Mouse (Mus musculus): ENCODE data around the gene Pkd2l1. TPM values are rescaled to one million over a fixed set of nuclear protein-coding genes. Genes with fewer than 3 reads are reported as not detected.

Pkd2l1 gene
- not detected in 2 replicates for total RNA-seq (2021)
- long read RNA-seq, experiment 1: 0 reads
- long read RNA-seq, experiment 2: 0 reads

DNA sequence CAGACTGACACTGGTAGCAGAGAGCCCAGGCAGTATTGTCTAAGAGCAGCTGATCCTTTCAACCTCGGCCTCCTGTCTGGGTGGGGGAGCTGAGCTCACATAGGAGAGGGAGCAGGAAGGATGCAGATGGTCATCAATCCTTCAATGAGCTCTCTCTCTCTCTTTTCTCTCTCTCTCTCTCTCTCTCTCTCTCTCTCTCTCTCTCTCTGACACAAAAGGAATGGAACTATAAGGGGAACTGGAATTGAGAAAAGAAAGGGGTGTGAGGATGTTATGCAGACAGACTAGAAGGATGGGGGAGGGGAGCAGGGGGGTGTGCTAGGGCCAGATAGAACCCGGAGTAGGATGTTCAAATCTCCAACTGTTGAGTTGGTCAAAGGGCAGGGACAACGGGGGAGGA lies at the start of gene Pkd2l1:
Gene Pkd2l1, minus strand, starts transcription at position 101 of the 400 bp plus-strand sequence.
- DNase-seq: no peak

DNA sequence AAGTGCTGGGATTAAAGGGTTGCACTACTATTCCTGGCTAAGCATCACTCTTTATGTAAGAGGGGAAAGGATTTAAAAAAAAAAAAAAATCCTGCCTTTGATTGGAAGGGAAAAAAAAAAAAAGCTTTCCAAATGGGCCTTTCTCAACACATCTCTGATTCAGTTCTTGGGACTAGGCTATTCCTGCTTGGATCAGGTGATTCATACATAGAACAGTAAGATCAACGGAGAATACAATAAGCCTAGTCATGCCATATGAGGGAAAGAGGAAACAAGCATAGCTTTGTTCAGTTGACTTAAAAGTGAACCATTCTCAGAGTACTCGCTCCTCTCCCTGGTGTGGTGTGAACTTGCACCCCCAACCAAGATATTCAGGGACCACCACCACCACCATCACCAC lies 46.7 kb upstream of the Pkd2l1 start:
- no peak for DNase-seq

DNA sequence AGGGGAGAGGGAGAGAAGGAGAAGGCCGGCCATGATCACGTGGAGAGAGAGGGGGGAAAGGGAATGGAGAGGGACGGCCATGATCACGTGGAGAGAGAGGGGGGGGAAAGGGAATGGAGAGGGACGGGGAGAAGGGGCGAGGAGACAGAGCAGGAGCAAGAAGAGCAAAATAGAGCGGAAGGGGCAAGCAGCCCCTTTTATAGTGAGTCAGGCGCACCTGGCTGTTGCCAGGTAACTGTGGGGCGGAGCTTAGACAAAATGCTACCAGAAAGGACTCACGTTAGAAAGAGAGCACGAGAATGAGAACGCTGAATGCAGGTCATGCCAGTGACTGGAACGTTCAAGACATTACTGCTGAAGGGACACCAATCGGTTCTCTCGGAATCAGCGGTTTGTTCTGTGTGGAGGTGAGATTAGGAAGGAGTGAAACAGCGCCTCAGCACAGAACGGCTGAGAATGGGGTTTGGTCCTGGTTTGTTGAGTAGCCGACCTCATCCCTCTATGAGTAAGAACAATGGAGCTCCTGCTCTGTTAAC lies 45.3 kb upstream of the Pkd2l1 start:
- DNase-seq: no peak

GRCm38 (mm10) chr19:44231608-44232151 lies 39.4 kb upstream of the Pkd2l1 start:
- DNase-seq: no peak

DNA sequence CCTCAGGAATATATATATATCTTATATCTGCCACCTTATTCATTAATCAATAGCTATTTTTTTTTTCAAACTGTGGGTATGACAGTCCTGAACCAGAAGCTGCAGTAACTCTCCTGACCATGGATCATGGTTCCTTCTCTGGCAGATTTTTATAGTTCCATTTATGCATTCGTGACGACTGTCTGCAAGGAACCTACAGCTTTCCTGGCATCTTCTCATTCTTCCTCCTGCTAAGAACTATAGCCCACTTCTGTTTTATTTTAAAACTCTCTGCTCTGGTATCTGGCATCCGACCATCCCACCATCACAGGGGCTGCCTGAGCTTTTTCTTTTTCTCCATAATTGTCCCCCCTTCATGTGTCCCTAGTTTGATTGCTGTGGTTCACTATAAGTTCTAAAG lies 38.0 kb upstream of the Pkd2l1 start:
- no peak for DNase-seq

DNA sequence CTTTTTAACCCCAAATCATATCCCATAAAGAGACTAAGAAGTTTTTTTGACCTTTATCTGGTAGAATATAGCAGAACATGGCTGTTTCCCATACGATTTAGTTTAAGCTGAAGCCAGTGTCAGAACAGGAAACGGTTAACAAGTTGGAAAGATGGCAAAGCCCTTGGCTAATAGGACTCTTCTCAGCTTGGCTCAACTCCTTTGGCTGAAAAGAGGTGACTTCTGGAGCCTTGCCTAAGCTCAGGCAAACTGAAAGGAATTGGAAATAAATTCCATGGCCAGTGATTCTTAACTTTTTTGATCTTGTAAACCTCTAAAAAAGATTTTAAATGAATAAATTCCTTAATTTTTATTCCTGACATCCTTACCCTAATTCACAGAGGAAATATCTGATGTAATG lies 37.5 kb upstream of the Pkd2l1 start:
- peak; percentile 24 for DNase-seq

- no peak for DNase-seq
Observed at GRCm38 (mm10) chr19:44225728-44226127, 33.5 kb upstream of the Pkd2l1 start.

- no peak for DNase-seq
Observed at GRCm38 (mm10) chr19:44217958-44218525, 25.8 kb upstream of the Pkd2l1 start.

DNA sequence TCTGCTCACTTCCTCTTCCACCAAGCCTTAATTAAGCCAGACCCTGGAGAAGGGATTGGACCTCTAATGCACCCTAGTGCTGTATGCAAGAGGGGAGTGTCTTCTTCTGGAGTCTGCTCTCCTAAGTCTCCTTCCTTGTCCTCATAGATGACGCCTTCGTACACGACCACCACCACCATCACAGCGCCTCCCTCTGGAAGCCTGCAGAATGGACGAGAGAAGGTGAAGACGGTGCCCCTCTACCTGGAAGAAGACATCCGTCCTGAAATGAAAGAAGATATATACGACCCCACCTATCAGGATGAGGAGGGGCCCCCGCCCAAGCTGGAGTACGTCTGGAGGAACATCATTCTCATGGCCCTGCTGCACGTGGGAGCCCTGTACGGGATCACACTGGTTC lies 23.0 kb upstream of the Pkd2l1 start:
- no peak for DNase-seq

DNA sequence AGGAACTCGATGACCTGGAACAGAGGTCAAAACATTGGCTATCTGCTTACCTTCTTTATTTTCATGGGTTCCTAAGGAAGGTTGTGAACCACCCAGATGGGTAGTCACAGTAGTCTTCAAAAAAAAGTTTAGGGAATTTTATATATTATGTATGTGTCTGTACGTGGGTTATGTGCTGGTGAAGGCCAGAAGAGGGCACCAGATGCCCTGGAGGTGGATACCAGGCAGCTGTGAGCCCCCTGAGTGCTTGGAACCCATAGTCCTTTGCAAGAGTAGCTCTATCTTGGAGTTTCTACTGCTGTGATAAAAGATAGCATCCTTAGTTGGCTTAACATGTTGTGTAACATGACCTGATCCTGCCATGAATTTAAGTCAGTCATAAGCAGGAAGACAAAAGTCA lies 14.8 kb upstream of the Pkd2l1 start:
- DNase-seq: no peak

- DNase-seq: no peak
Observed at GRCm38 (mm10) chr19:44203015-44203564, 10.8 kb upstream of the Pkd2l1 start, which contains the start of gene Scd3. Gene Scd3, plus strand, starts transcription at chr19:44203269.

DNA sequence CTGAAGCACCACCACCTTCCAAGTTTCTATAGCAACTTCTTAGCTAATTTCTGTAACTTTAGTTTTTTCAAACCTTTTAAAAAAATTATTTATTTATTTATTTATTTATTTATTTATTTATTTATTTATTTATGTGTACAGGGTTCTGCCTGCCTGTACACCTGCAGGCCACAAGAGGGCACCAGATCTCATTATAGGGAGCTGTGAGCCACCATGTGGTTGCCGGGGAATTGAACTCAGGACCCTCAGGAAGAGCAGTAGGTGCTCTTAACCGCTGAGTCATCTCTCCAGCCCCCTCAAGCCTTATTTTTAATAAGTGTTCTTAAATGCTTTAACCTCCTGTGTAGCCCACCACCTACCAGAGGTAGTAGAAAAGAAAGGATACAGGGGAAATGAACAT lies 6.7 kb upstream of the Pkd2l1 start:
- peak; percentile 64 for DNase-seq

GRCm38 (mm10) chr19:44198494-44198893 lies 6.3 kb upstream of the Pkd2l1 start:
- DNase-seq: no peak

DNA sequence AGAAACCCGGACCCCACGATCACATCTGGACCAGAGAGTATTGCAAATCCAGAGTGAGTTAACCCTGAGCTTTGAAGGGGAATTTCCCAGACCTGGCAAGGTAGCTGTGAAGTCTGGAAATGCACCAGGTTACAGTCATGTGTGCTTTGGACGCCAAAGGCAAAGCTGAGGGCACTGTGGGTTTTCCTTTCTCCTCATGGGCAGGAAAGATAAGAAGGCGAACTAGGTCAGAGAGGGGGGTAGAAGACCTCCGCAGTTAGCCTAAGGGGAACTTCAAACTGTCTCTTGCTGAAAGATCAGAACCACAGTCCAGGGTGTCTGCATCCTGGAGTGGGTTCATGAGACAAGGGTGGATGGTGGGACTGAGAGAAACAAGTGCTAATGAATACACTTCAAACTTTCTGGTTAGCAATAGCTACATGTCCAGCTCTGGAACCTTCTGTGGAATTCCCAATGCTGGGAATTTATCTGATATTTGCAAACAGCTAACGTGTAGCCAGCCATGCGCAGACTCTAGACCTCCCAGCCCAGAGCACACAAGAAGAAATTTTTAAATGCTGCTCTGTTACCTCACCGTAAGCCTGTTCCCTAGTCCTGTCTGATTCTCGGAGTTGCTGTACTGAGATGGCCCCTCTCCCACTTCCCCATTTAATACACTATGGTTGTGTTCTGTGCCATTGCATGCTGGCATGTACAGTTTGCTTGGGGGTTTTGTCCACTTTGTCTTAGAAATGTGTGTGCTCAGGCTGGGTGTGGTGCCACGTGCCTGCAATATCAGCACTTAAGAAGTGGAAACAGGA lies 5.0 kb upstream of the Pkd2l1 start:
- DNase-seq: no peak

- DNase-seq: peak; percentile 84
Observed at GRCm38 (mm10) chr19:44195138-44195537, 2.9 kb upstream of the Pkd2l1 start.

DNA sequence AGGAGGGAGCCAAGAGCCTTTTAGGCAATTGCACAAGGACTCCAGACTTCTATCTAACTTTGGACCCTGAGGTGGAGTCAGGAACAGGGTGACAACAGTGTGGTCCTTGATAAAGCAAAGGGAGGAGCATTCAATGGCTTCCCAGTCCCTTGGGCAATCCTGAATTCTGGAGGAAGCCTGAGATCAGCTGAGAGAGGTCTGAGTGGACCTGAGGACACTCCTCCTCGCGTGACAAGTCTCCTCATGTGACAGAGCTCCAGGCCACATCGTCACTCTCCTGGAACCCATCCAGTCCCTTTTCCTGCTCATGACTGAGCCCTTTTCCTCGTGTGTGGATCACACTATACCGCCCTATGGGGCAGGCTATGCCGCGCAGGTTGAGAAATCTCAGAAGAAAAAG lies 1.7 kb upstream of the Pkd2l1 start:
- peak; percentile 45 for DNase-seq

GRCm38 (mm10) chr19:44189056-44189455 lies 3.2 kb downstream of the Pkd2l1 start:
- DNase-seq: no peak

DNA sequence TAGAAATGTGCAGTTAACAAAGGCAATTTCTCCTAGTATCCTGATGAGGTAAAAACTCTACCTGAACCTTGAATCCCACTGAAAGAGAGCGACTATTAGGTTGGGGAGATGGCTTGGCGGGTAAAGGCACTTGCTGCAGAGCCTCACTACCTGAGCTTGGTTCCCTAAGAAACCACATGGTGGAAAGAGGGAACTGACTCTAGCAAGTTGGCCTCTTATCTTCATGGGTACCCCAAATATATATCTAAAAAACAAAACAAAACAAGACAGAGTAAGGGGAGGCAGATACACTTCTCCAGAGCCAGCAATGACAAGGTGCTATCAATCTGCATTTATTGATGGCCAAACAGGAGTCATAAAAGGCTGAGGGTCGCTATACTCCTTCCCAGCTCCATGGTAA lies 8.3 kb downstream of the Pkd2l1 start:
- DNase-seq: no peak

DNA sequence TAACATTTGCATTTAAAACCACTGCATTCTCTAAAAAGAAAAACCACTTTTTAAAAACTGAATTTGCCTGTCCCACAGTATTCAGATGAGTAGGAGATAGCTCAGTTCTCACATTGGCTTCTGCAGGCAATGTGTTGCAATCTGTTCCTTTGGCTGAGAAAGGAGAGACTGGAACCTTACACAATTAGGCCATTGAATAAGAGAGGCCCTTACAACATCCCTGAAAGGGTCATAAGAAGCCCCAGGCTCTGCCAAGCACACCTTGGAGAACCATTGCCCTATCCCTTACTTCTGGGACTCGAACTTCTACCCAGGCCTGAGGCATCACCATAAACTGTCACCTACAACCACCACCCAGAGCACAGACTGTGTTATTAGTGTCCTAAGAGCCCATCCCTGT lies 11.7 kb downstream of the Pkd2l1 start:
- DNase-seq: peak; percentile 23

- no peak for DNase-seq
Observed at GRCm38 (mm10) chr19:44176741-44177140, 15.5 kb downstream of the Pkd2l1 start.

DNA sequence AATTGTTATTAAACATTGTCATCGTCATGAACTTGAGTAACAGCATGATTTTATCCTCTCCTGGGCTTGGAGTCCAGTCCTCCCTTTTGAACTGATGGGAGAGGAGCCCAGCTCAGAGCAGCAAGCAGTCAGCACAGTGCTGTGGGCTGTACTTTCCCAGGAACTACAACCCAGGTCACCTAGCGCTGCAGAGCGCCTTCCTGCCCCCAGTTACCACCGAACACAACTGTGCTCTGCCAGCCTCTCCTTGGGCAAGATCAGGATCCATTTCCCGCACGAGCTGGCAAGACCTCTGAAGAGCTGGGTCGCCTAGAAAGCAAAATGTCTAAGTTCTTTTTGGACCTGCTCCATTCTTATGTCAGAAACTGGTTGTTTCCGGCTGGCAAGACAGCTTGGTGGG lies 17.4 kb downstream of the Pkd2l1 start:
- peak; percentile 21 for DNase-seq

DNA sequence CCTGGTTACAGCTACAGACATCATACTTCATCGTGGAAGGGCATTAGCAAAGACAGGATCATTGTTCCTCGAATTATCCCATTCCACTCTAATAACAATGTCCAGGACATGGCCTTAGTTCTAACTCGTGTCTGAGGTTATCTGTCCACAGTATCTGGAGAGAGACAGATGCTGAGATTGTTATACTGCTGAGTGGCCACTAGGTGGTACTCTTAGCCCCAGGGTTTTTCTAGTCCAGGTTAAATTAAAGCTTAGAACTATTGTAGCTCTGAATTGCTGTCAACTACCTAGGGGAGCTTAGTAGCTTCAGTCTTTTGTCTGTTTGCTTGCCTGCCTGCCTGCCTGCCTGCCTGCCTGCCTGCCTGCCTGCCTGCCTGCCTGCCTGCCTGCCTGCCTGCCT lies 30.7 kb downstream of the Pkd2l1 start:
- DNase-seq: no peak

- DNase-seq: no peak
Observed at GRCm38 (mm10) chr19:44159386-44159785, 32.9 kb downstream of the Pkd2l1 start.
